Mouse (Mus musculus) lung, postnatal 36 days (tissue): ENCODE measurements around the gene Prodh2.
"Not testable (repeated sequence)": the region's sequence is repeated elsewhere in the genome, so short reads cannot be mapped to it uniquely, and the experiment has no call there.

ENCODE experiments used
- DNase-seq: peaks from one replicate; pipeline ENCODE4 v3.0.0; 2022; ENCODE audit warnings: mixed read lengths

Gene Prodh2

DNA sequence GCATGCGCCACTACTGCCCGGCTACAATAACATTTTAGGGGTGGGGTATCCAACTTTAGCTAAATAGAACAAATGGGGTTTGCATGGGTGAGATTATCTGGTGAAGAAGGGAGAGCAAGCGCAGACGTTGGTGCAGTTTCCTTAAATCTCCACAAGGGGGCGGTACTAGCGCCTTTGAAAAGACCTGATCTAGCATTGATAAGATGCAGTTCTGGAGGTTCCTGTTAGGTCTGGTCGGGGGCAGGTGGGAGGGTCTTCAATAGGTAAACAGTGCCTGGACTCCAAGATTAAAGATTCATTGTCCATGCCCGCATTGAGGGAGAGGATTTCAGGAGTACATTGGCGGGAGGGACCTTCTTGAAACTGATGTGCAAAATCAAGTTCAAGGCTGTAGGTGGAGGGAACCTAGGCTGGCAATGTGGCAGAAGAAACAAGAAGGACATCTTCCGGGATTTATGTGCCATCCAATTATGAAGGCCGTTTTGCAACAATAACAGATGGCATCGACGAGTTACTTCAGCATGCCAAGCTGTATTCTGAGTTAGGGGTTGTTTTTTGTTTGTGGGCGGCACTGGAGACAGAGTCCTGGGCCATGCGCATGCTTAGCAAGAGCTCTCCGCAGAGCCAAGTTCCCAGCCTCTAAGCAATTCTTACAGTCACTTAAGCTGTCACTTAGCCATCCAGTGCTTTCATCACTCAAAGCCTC, 3.0 kb upstream of the Prodh2 start:
- peak; percentile 38 for DNase-seq

DNA sequence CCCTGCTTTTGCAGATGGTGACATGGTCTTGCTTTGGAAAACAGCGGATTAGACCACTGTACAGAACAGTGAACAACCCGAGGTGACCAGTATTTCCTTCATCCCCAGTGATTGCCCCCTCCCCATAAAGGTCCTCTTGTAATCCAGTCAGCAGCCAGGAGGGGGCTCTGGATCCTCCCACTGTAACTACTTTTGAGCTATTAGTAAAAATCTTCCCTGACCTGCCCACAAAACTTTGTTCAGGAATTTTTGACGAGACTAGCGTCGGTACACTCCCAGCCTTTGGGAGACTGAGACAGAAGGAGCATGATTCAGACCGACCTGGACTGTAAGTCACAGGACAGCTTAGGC, 2.5 kb upstream of the Prodh2 start:
- no peak for DNase-seq

DNA sequence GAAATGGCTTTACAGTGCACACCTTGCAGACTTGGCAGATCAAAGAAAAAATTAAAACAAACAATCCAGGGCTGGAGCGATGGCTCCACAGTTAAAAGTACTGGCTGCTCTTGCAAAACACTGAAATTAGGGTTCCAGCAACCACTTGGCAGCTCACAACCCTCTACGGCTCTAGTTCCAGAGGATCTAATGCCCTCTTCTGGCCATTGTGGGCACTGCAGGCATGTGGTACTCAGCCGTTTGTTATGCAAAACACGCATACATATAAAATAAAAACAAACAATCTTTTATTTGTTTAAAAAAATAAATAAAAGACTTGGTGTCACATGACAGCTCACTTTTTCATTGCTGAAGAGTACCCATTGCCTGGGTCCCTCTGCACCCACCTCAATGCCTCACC, 657 bp upstream of the Prodh2 start:
- peak; percentile 88 for DNase-seq

DNA sequence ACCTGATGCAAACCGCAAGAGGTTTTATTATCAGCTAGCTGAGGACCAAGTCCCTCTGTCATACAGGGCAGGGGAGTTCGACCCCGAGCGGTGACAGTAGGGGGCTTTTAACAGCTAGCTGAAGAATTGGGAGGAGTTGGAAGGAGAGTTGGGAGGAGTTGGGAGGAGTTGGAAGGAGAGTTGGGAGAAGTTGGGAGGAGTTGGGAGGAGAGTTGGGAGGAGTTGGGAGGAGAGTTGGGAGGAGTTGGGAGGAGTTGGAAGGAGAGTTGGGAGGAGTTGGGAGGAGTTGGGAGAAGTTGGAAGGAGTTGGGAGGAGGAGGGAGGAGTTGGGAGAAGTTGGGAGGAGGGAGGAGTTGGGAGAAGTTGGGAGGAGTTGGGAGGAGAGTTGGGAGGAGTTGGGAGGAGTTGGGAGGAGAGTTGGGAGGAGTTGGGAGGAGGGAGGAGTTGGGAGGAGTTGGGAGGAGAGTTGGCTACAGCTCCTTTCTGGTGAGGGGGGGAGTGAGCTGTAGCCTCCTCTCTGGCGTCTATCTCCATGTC, 2.2 kb downstream of the Prodh2 start:
- DNase-seq = not testable (repeated sequence)

DNA sequence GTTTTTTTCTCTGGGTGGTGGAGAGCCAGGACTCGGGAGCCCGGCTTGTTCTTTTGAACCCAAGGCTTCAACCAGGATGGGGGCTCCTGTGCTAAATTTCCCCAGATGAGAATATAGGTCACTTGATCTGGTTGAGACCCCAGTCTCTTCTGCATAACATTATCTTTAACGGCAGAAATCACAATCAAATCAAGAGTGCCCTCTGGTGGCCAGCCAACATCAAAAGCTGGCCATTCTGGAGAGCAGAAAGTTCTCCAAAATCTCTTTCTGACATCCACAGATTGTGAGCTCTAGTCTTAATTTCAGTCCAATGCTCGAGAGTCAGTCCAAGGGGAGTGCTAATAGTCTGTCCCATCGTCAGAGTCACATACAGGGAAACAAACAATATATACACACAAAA, 7.7 kb downstream of the Prodh2 start:
- peak; percentile 11 for DNase-seq

DNA sequence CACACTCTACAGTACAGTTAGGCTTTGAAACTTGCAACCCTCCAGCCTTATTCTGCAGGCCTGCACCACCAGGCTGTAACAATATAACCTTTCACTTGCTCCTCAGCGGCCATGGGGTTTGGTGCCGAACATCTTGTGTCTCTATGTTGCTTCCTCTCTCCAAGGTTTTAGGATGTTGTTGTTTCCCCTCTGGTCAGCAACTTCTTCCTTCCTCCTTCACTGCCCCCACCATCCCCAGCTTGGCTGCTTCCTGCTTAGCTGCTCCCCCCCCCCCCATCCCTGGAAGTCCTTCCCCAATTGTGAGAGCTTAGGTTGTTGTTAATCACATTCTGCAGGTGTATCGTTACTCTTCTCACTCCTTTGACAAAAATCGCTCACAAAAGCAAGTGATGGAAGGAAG, 14.6 kb downstream of the Prodh2 start:
- DNase-seq = no peak

DNA sequence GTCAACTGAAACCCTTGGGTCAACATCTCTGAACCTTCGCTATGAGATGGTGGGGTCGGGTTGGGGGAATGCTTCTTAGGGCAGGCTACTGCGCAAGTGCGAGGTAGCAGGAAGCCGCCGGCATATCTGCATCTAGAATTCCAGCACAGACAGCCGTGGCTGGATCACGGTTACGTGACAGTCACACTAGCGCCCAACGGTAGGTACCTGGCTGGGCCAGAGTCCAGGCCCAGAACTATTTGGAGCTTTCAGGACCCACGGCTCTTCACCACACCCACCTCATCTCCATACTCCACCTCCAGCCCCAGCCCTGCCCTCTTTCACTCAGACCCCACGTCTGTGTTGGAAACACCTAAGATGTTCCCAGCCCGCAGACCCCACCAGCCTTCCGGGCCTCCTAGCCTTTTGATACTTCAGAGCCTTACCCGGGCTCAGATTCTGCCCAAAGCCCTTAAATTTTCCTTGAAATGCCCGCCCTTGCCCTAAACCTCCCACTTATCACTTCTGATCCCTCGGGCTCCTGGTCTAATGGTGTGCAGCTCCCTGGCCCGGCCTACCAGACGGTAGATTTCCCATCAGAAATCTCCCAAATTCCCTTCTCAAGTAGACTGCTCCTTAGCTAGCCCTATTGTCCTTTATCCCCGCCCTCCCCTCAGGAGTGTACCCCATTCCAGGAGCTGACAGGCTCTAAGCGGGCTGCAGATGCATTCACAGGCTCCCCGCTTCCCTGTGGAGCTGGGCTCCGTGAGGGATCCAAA, 21.8 kb downstream of the Prodh2 start:
- DNase-seq = no peak

DNA sequence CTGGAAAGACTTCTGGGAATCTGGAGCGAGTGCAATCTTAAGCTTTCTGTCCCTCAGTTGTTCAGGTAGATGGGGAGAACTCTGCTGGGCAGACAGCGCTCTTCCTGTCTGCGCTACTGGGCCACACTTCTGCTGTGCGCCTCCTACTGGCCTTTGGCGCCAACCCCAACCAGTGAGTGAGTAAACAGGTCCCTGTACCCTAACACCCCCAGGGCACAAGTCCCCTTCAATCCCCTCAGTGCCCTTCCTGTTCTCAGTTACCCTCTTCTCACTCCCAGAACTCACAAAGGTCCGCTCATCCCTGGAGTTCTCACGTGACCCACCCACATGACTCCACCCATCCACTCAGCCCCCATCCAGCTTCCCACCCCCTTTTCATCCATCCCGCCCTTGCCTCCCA, 24.9 kb downstream of the Prodh2 start:
- no peak for DNase-seq

DNA sequence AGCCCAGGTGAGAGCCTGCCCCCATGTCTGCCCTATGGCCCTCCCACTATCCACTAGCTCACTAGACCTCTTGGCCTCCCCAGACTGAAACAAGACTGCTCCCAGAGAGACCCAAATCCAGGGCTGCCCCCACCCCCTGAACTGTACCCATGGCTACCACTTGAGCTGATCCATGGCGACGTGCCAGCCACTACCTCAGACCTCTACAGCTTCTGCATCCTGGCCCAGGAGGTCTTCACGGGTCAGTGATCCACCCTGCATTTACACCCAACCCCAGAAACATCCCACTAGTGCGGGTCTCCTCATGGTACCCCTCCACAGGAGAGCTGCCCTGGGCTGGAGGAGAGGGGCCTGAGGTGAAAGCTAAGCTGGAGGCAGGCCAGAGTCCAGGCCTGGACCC, 27.0 kb downstream of the Prodh2 start:
- no peak for DNase-seq

DNA sequence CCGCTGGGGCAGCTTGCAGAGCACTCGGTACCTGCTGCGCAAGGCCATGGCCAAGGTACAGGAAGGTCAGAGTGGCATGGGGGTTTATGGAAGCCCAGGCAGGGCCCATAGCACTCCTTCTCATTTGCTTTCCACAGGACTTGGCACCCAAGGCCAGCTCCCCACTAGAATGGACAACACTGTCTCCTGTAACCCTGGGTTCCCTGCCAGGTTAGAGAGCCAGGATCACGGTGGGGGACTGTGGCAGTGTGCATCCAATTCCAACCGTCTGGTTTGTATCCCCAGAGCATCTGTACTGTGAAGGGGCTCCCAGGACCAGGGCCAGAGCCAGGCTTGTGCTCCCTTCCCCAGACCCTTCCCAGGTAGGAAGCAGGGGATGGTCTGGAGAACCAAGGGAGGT, 27.4 kb downstream of the Prodh2 start:
- no peak for DNase-seq

DNA sequence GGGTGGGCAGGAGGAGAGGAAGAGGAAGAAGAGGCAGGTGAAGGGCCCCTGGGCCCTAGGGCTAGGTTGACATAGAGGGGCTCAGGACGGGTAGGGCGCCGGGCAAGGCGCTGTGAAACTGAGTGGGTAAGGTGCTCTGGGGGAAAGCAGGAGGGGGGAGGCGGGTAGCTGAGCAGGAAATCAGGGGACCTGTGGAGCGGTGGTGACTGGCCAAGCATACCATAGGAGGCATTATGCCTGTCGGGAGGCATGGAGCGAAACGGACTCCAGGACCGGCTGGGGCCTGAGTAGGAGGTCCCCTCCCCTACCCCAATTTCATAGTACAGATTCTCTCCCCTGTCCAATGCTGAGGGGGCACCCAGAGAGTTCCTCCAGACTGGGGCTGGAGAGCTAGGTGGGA, 29.4 kb downstream of the Prodh2 start:
- no peak for DNase-seq

DNA sequence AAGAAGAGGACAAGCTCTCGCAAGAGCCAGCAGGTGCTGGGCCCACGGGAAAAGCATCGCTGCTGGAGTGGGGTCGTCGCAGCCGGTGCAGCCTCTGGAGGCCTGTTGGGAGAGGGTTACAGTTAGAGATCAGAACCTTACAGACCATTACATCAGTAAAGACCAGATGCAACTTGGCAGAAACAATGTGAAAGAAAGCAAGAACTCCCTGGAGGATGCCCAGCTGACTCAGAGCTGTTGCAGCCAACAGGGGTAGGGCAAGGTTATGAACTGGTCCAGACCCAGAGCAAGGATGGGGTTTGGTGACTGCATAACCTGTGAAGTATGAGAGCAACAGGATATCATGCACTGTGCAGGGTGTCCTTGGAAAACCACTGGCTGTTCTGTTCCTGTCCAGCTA, 31.1 kb downstream of the Prodh2 start:
- no peak for DNase-seq

DNA sequence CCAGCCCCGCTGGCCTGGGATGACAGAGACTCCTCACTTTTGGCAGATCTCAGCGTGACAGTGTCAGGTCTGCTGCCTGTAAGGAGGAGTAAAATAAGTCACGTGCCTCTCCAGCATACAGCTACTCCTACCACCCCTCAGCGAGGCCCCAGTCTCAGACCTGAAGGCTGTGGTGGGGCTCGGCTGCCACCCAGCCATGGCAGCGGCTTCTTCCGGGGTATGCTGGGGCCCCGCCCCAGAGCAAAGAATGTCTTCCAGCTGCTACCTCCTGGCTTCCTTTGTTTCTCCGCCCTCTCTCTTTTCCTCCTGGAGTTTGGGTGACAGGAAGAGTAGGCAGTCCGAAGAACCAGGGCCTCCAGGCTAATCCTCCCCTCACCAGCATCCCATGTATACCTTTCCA, 32.5 kb downstream of the Prodh2 start:
- peak; percentile 41 for DNase-seq

DNA sequence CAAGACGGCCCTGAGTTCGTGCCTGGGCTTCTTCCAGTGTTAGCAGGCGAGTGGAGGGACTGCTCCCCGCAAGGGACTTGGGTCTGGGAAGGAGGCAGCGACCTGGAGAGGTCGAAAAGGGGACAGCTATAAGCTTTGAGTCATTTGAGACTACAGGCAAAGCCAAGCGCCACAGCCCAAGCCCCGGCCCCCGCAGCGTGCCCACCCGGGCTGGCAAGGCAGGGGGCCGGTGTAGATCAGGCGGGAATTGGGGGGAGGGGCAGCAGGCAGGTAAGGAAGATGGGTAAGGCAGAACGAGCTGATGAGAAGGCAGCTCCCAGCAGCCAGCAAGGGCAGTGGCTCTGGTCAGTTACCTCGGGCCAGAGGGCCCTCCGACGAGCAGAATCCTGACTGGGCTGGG, 33.0 kb downstream of the Prodh2 start:
- DNase-seq = no peak

DNA sequence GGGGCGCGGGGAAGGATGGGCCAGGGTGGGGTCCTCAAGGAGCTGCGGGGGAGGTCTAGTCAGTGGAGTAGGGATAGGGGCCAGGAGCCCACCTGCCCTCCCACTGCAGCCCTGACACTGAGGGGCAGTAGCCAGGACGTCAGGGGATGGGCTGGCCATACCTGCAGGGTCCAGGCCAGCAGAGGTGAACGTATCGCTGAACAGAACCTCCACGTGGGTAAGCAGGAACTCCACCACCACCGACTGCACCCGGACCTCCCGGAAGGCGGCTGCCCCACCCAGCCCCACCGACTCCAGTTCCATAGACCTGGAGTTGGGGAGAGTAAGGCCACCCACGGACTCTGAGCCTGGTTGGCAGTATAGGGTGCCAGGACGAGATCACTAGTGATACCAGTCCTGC, 33.6 kb downstream of the Prodh2 start:
- no peak for DNase-seq

DNA sequence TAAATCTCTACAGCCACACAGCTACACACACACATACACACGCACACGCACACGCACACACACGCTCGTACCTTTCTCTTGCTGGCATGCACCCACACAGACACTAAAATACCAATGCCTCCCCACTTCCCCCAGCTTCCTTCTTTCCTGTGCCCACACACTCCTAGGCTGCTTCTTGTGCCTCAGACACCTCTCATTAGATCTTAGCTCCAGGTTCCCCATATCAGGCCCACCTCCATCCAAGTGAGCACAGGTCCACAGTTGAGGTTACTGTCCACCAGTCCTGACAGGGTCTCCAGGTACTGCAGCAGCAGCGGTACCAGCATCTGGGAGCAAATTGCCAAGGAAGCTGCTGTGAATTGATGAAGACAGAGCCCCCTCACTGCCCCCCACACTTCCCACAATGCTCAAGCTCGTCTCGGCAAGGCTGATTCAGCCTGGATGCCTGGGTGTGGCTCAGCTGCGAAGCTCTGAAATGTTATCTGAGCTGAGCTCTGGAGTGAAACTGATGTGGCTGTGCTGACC, 37.9 kb downstream of the Prodh2 start:
- no peak for DNase-seq

DNA sequence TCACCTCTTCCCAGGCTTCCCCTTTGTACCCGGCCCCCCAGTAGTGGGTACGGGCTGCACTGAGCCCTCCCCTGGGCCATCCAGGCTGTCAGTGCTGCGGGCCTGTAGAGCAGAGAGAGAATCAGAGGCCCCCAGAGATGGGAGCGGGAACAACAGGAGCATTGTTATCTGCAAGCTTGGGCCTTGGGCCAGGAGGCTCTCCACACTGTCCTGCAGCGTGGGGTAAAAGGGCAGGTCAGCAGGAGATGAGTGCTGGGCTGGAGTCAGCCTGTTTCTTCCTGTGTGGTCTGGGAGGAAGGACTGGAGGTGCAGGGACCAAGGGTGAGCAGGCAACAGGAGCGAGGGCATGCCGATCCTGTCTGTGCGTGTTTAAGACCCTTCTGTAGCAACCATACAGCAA, 39.5 kb downstream of the Prodh2 start:
- DNase-seq = no peak

DNA sequence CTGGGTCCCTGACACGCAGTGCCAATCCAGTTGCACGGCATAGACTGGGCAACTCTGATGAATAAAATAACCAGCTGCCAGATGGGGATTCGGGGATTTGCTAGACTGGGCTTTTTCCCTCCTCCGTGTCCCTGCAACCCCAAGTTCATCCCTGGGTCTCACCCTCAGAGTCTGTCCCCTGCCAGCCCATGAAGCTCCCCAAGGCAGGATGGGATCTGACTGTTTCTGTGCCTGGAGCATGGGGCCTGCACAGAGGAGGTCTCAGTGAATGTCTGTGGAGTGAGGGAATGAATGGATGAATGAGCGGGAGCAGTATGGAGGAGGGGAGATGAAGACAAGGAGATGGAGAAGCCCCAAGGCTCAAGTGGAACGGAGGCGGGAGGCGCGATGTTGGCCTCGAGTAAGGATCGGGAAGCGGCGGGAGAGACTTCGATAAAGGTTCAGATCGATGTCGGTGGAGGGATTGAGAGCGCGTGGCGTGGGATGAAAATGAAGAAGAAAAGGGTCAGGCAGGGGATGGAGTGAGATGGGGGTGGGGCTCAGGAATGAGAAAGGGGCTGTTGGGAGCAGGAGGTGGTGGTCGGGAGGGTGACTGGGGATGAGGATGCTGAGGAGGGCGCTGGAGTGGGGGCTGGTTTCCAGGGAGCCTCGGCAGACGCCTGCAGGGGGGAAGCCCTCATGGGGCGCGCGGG, 40.7 kb downstream of the Prodh2 start:
- no peak for DNase-seq

DNA sequence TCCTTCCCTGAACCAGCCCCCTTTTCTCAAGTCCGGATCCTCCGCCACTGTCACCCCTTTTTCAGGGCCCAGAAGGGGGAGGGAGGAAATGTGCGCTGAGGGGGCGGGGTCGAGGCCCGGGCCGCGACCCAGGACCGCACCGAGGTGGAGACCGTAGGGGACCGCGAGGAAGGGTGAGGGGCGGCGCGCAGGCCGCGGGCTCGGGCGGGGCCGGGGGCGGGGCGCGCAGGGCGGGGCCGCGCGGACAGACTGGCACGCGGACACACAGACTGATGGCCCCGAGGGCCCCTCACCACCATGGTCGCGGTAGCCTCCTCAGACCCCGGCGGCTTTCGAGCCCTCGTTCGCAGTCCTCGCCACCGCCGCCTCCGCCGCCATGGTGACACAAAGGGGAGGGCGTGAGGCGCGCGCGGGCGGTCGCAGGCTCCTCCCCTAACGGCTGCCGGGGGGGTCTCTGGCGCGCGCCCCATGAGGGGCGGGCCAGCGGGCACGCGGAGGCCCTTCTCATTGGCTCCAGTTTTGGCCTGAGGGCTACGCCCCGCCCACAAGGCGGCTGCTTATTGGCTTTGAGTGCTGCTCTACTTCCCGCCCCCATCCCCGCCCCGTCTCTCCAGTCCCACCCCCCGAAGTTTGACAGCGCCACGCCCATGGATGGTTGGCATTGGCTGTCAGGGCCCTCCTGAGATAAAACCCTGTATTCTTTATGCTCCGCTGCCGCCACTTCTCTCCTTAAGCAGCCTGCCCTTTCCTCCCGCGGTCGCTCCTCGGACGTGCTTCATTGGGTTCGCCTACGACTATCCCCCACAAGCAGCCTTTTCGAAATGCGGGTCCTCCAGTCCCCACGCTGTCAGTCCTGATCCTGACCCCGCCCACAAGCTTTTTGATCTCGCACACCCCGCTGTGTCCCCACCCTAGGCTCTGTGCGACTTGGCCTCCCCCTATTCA, 41.5 kb downstream of the Prodh2 start, which contains the start of gene Arhgap33:
TSS of gene Arhgap33 (minus strand) at position 428 of the 945 bp plus-strand sequence.
- peak; percentile 98 for DNase-seq

DNA sequence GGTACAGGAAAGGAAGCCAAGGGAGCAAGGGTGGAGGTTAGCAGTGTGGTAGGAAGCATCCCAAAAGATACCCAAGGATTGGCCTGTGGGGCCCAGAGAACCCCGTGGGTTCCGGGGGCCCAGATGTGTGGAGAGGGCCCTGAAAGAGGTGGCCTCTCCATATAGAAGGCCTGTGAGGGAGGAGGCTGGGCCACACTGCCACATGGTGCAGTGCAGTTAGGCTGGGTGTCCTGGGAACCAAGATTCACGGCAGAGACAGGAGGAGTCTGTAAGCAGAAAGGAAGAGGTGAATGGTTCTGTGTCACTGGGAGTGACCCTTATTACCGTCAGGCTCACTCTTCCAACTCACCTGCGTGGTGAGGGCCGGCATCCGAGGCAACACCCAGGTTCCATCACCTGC, 47.1 kb downstream of the Prodh2 start:
- DNase-seq = no peak

DNA sequence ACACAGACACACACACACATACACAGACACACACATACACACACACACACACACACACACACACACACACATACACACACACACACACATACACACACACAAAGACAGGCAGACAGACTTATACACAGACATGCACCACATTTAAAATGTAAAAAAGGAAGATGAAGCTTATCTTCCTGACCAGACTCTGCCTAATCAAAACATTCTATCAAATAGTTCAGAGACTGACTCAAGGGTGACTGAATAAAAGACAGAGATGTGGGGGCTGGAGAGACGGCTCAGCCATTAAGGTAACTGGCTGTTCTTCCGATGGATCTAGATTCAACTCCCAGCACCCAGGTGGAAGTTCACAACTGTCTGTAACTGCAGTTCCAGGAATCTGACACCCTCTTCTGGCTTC, 50.9 kb downstream of the Prodh2 start:
- DNase-seq = no peak

DNA sequence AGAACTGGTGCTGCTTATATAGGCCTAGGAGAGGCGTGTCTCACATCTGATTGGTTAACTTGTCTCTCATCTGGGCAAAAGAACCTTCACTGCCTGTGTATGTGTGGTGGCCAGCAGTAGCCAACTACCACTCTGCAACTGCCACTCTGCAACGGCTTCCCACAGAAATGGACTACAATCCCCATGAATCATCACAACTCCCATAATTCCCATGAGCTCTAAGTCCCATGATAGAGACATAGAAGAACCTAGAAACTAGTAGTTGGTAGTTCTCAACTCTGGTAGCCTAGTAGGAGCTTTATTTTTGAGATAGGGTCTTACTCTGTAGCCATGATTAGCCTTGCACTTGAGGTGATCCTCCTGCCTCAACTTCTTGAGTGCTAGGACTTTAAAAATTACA, 56.5 kb downstream of the Prodh2 start:
- DNase-seq = no peak
